Mouse (Mus musculus): ENCODE results near the gene Abhd2. TPM values are rescaled to one million over a fixed set of nuclear protein-coding genes. Genes with fewer than 3 reads are reported as not detected.

Gene Abhd2
- polyA plus RNA-seq, 1 experiment: 43.5 TPM

DNA sequence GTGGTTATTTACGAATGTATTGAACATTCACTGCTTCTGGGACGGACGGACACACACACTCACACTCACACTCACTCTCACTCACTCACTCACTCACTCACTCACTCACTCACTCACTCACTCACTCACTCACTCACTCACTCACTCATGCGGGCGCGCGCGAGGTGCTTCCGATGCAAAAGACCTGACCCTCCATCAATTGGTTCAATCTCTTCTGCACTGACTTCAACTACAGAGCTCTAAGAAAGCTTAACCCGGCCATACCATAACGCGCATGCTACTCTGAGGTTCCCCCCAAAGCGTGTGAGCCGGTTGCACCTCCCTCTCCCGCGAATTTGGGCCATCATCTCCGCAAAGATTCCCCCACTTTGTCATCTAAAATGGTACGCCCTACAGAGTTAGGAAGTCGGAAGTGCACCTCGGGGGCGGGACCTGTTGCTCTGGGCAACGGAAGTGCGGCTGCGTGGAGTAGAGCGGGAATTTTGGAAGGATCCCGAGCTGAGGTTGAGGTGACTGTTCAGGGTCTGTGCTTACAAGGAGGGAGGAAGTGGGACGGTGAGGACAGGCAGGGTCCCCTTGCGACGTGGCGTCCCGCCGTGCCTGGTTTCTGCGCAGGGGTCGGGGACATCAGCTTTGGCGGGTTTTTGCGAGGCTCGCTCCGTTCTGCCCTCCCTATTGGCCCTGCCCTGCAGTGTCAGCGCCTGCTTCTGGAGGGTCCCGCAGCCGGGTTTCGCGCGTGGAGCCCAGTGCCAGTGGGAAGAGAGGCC, 119.1 kb downstream of the Abhd2 start, which contains the start of gene Fanci:
Fanci (plus strand) TSS at position 47 of the 767 bp plus-strand sequence.
- TF ChIP-seq POLR2A (IDR thresholded peaks at IDR 0.05; ENCODE audit: extremely low read depth, insufficient read depth, low read length) (peak; percentile 60; the same call in 1 of the 2 replicates), CTCF (IDR thresholded peaks at IDR 0.05; ENCODE audit: extremely low read depth, insufficient read depth, low read length) (no peak)
- Histone ChIP-seq H3K4me3 (ENCODE audit: insufficient read depth, low read length) (peak within 1 kb of the TSS; percentile 50), H3K4me1 (ENCODE audit: control insufficient read depth, insufficient read depth, low read length) (no peaks in the 10 kb centered on the region), H3K27ac (ENCODE audit: insufficient read depth, low read length) (peak within 1 kb of the TSS; percentile 45; the same call in 1 of the 2 replicates)

DNA sequence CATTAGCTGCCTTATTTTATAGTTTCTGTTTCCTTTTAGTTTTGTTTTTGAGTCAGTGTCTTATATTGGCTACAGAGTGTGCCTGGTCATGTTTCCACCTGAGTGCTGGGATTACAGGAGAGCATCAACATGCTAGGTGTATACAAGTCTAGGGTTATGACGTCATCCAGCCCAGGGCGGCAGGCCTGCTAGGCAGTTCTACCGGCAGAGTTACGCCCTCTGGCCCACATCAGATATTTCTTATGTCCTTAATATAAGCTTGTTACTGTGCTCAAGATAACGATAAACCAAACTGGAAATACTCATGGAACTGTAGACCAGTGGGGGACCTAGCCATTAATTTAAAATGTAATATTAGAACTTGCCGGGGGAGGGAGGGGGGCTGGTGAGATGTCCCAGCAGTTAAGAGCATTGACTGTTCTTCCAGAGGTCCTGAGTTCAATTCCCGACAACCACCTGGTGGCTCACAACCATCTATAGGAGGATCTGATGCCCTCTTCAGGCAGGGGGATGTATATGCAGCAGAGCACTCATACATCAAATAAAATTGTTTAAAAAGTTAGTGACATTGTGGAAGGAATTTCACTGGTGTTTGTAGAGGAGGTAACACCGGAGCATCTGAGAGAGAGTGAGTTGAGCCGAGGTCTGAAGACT, 120.0 kb downstream of the Abhd2 start:
- no peak overlapping the region for H3K27ac ChIP-seq (ENCODE audit: insufficient read depth, low read length)
- 0 out of 2 replicates have a peak, but pooled peaks have one; percentile 14 for TF ChIP-seq CTCF (IDR thresholded peaks at IDR 0.05; ENCODE audit: extremely low read depth, insufficient read depth, low read length)
- no peak for TF ChIP-seq POLR2A (IDR thresholded peaks at IDR 0.05; ENCODE audit: extremely low read depth, insufficient read depth, low read length)
- H3K4me1 ChIP-seq (ENCODE audit: control insufficient read depth, insufficient read depth, low read length): no peaks in the 10 kb centered on the region
- H3K4me3 ChIP-seq (ENCODE audit: insufficient read depth, low read length): no peak overlapping the region; the same call in 1 of the 2 replicates

GRCm38 (mm10) chr7:79393924-79394323, 120.9 kb downstream of the Abhd2 start:
- no peak overlapping the region for H3K4me3 ChIP-seq (ENCODE audit: insufficient read depth, low read length)
- no peak overlapping the region for H3K27ac ChIP-seq (ENCODE audit: insufficient read depth, low read length)
- TF ChIP-seq CTCF (IDR thresholded peaks at IDR 0.05; ENCODE audit: extremely low read depth, insufficient read depth, low read length) (no peak), POLR2A (IDR thresholded peaks at IDR 0.05; ENCODE audit: extremely low read depth, insufficient read depth, low read length) (no peak)
- no peaks in the 10 kb centered on the region for H3K4me1 ChIP-seq (ENCODE audit: control insufficient read depth, insufficient read depth, low read length)

GRCm38 (mm10) chr7:79394666-79395065, 121.7 kb downstream of the Abhd2 start:
- TF ChIP-seq POLR2A (IDR thresholded peaks at IDR 0.05; ENCODE audit: extremely low read depth, insufficient read depth, low read length): no peak
- no peak for TF ChIP-seq CTCF (IDR thresholded peaks at IDR 0.05; ENCODE audit: extremely low read depth, insufficient read depth, low read length)
- Histone ChIP-seq H3K27ac (ENCODE audit: insufficient read depth, low read length) (no peak overlapping the region), H3K4me3 (ENCODE audit: insufficient read depth, low read length) (no peak overlapping the region)

DNA sequence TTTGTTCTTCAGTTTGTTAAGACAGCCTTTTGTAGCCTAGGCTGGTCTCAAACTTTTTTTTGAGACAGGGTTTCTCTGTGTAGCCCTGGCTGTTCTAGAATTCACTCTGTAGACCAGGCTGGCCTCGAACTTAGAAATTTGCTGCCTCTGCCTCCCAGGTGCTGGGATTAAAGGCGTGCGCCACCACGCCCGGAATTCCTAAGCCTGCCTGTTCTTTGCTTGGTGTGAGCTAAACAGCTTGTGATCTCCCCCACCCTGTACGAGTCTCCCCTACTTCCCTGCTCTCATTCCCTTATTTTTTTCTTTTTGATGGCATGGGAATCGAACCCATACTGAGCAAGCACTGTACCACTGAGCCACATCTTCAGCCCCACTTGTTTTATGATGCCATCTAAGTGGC, 122.2 kb downstream of the Abhd2 start:
- TF ChIP-seq CTCF (IDR thresholded peaks at IDR 0.05; ENCODE audit: extremely low read depth, insufficient read depth, low read length) (no peak), POLR2A (IDR thresholded peaks at IDR 0.05; ENCODE audit: extremely low read depth, insufficient read depth, low read length) (no peak)
- no peak overlapping the region for H3K27ac ChIP-seq (ENCODE audit: insufficient read depth, low read length)
- no peaks in the 10 kb centered on the region for H3K4me1 ChIP-seq (ENCODE audit: control insufficient read depth, insufficient read depth, low read length)
- H3K4me3 ChIP-seq (ENCODE audit: insufficient read depth, low read length): no peak overlapping the region

More at GRCm38 (mm10) chr7:79394666-79395065, 121.7 kb downstream of the Abhd2 start:
- H3K4me1 ChIP-seq (ENCODE audit: control insufficient read depth, insufficient read depth, low read length): no peaks in the 10 kb centered on the region

- no peak overlapping the region for H3K27ac ChIP-seq (ENCODE audit: insufficient read depth, low read length)
- no peak overlapping the region for H3K4me3 ChIP-seq (ENCODE audit: insufficient read depth, low read length)
- TF ChIP-seq POLR2A (IDR thresholded peaks at IDR 0.05; ENCODE audit: extremely low read depth, insufficient read depth, low read length) (no peak), CTCF (IDR thresholded peaks at IDR 0.05; ENCODE audit: extremely low read depth, insufficient read depth, low read length) (no peak)
- no peaks in the 10 kb centered on the region for H3K4me1 ChIP-seq (ENCODE audit: control insufficient read depth, insufficient read depth, low read length)
Measured at GRCm38 (mm10) chr7:79397446-79397963, 124.5 kb downstream of the Abhd2 start.

GRCm38 (mm10) chr7:79398426-79398825, 125.4 kb downstream of the Abhd2 start:
- no peaks in the 10 kb centered on the region for H3K4me1 ChIP-seq (ENCODE audit: control insufficient read depth, insufficient read depth, low read length)
- no peak for TF ChIP-seq CTCF (IDR thresholded peaks at IDR 0.05; ENCODE audit: extremely low read depth, insufficient read depth, low read length)
- no peak for TF ChIP-seq POLR2A (IDR thresholded peaks at IDR 0.05; ENCODE audit: extremely low read depth, insufficient read depth, low read length)
- H3K27ac ChIP-seq (ENCODE audit: insufficient read depth, low read length): no peak overlapping the region
- H3K4me3 ChIP-seq (ENCODE audit: insufficient read depth, low read length): no peak overlapping the region

DNA sequence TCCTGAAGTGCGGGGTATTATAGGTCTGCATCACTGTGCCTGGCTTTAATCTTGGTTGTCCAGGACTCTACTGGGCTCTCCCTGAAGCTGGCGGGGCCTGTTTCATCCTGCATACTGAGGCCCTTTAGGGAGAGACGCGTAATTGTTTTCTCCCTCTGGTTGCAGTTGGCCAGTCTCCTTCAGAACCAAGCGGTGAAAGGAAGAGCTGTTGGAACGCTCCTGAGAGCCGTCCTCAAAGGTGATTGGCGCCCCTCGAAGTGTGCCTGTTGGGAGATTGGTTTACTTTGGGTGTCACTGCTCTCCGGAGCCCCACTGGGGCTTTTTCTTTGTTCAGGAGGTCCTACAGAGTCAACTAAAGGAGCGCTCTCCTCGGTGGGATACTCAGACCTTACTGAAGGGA, 126.0 kb downstream of the Abhd2 start:
- Histone ChIP-seq H3K4me1 (ENCODE audit: control insufficient read depth, insufficient read depth, low read length) (no peaks in the 10 kb centered on the region), H3K27ac (ENCODE audit: insufficient read depth, low read length) (no peak overlapping the region), H3K4me3 (ENCODE audit: insufficient read depth, low read length) (no peak overlapping the region)
- TF ChIP-seq CTCF (IDR thresholded peaks at IDR 0.05; ENCODE audit: extremely low read depth, insufficient read depth, low read length) (no peak), POLR2A (IDR thresholded peaks at IDR 0.05; ENCODE audit: extremely low read depth, insufficient read depth, low read length) (no peak)

- Histone ChIP-seq H3K27ac (ENCODE audit: insufficient read depth, low read length) (no peak overlapping the region), H3K4me3 (ENCODE audit: insufficient read depth, low read length) (no peak overlapping the region), H3K4me1 (ENCODE audit: control insufficient read depth, insufficient read depth, low read length) (no peaks in the 10 kb centered on the region)
- no peak for TF ChIP-seq POLR2A (IDR thresholded peaks at IDR 0.05; ENCODE audit: extremely low read depth, insufficient read depth, low read length)
- TF ChIP-seq CTCF (IDR thresholded peaks at IDR 0.05; ENCODE audit: extremely low read depth, insufficient read depth, low read length): no peak
Measured at GRCm38 (mm10) chr7:79400296-79400695, 127.3 kb downstream of the Abhd2 start.
